ENCODE assay signal across 8 mouse cellular contexts in genomic region chr11:121014896-121015300, GRCm38 (mm10). TPM values are rescaled to one million over a fixed set of nuclear protein-coding genes. Genes with fewer than 3 reads are reported as not detected.
DNase-seq lines count a peak whose midpoint lies in the region; ATAC-seq and TF ChIP-seq lines count a peak whose summit lies in the region.

No protein-coding gene starts in this region.

- no peak for TF ChIP-seq EP300 in MEL (IDR thresholded peaks at IDR 0.05; ENCODE audit: low read depth in 1 of 2, low read length in 2 of 2)

- peak; percentile 55; the same call in 1 of the 2 replicates for ATAC-seq in forebrain, postnatal 0 days
- no peak for ATAC-seq in hindbrain, embryonic 16.5 days
- no peak for ATAC-seq in liver, embryonic 12.5 days
- ATAC-seq in neural tube, embryonic 14.5 days (ENCODE audit: low read depth): no peak
- ATAC-seq in inflammation-experienced regulatory T-cells, adult 6 months: no peak

- no peak for TF ChIP-seq CTCF in MEL (IDR thresholded peaks at IDR 0.05 in 2 of 3, conservative IDR thresholded peaks at IDR 0.05 in 1 of 3; ENCODE audit: control insufficient read depth in 1 of 3, insufficient read depth in 1 of 3, low read depth in 2 of 3, low read length in 3 of 3, poor library complexity in 1 of 3, severe bottlenecking in 1 of 3)
- TF ChIP-seq CTCF in forebrain, postnatal 0 days (IDR thresholded peaks at IDR 0.05; ENCODE audit: low read depth): peak; percentile 32; the same call in 1 of the 2 replicates

- peaks cover 3 to 4% of the 10 kb centered on the region in 2 experiments; a peak in 2 of 4 replicates for H3K4me1 ChIP-seq in MEL (ENCODE audit: control insufficient read depth in 1 of 2, insufficient read depth in 2 of 2, low read length in 2 of 2)
- no peaks in the 10 kb centered on the region for H3K4me1 ChIP-seq in brown adipose tissue, adult 24 weeks (ENCODE audit: control insufficient read depth, insufficient read depth, insufficient read length, low read length)
- H3K4me1 ChIP-seq in forebrain, postnatal 0 days (ENCODE audit: insufficient read depth): no peaks in the 10 kb centered on the region
- no peaks in the 10 kb centered on the region for H3K4me1 ChIP-seq in hindbrain, embryonic 16.5 days (ENCODE audit: control insufficient read depth, insufficient read depth, low read depth, low read length)
- H3K4me1 ChIP-seq in liver, embryonic 12.5 days: peaks cover 8% of the 10 kb centered on the region; the same call in 1 of the 2 replicates
- no peaks in the 10 kb centered on the region for H3K4me1 ChIP-seq in neural tube, embryonic 14.5 days (ENCODE audit: control insufficient read depth, insufficient read depth, low read length)

- WGBS in forebrain, postnatal 0 days: 50% methylated on average over 19 of the region's 19 CpGs
- WGBS in hindbrain, embryonic 16.5 days: 58% methylated on average over 19 of the region's 19 CpGs
- 50% methylated on average over 19 of the region's 19 CpGs for WGBS in liver, embryonic 12.5 days (ENCODE audit: insufficient replicate concordance)
- WGBS in neural tube, embryonic 14.5 days: 59% methylated on average over 19 of the region's 19 CpGs

- no peaks in the 10 kb centered on the region for H3K79me2 ChIP-seq in MEL (ENCODE audit: control insufficient read depth, insufficient read depth, low read length, poor library complexity)

- no peak overlapping the region for H3K9ac ChIP-seq in MEL (ENCODE audit: control insufficient read depth, low read depth, low read length, poor library complexity, severe bottlenecking)
- H3K9ac ChIP-seq in forebrain, postnatal 0 days: no peak overlapping the region
- peak overlapping the region; percentile 28; the same call in 1 of the 2 replicates for H3K9ac ChIP-seq in hindbrain, embryonic 16.5 days (ENCODE audit: low read depth, low read length)
- no peak overlapping the region for H3K9ac ChIP-seq in liver, embryonic 12.5 days
- 0 out of 2 replicates have a peak overlapping the region, but pooled peaks have one; percentile 16 for H3K9ac ChIP-seq in neural tube, embryonic 14.5 days (replicated peaks; ENCODE audit: low read depth, low read length)

- no peak for TF ChIP-seq POLR2A in MEL (IDR thresholded peaks at IDR 0.05; ENCODE audit: control insufficient read depth in 1 of 2, insufficient read depth in 1 of 2, low read depth in 1 of 2, low read length in 2 of 2, poor library complexity in 1 of 2)

- no peak overlapping the region for H3K27ac ChIP-seq in MEL (ENCODE audit: control insufficient read depth, low read depth, low read length)
- H3K27ac ChIP-seq in brown adipose tissue, adult 24 weeks (replicated peaks; ENCODE audit: low read depth, low read length): no peak overlapping the region
- no peak overlapping the region for H3K27ac ChIP-seq in forebrain, postnatal 0 days (ENCODE audit: low read depth, low read length)
- H3K27ac ChIP-seq in hindbrain, embryonic 16.5 days (ENCODE audit: low read depth, low read length): no peak overlapping the region
- H3K27ac ChIP-seq in liver, embryonic 12.5 days: no peak overlapping the region
- no peak overlapping the region for H3K27ac ChIP-seq in neural tube, embryonic 14.5 days (ENCODE audit: low read depth, low read length)

- peak overlapping the region; percentile 33 for H3K4me2 ChIP-seq in forebrain, postnatal 0 days (ENCODE audit: low read depth)
- peak overlapping the region; percentile 45 for H3K4me2 ChIP-seq in hindbrain, embryonic 16.5 days (ENCODE audit: low read length)
- H3K4me2 ChIP-seq in liver, embryonic 12.5 days: peak overlapping the region; percentile 14; the same call in 1 of the 2 replicates
- no peak overlapping the region for H3K4me2 ChIP-seq in neural tube, embryonic 14.5 days (ENCODE audit: low read depth, low read length)

- no peak for DNase-seq in MEL (ENCODE audit: low read depth, low spot score)
- peak; percentile 59 for DNase-seq in forebrain, postnatal 0 days
- DNase-seq in testis, postnatal 14 days (ENCODE audit: low spot score): no peak

- no peaks in the 10 kb centered on the region for H3K36me3 ChIP-seq in MEL (ENCODE audit: control insufficient read depth in 1 of 2, insufficient read depth in 2 of 2, low read length in 2 of 2)
- no peaks in the 10 kb centered on the region for H3K36me3 ChIP-seq in forebrain, postnatal 0 days (ENCODE audit: insufficient read depth)
- H3K36me3 ChIP-seq in hindbrain, embryonic 16.5 days (ENCODE audit: control insufficient read depth, insufficient read depth, low read length): no peaks in the 10 kb centered on the region
- no peaks in the 10 kb centered on the region for H3K36me3 ChIP-seq in liver, embryonic 12.5 days
- H3K36me3 ChIP-seq in neural tube, embryonic 14.5 days (ENCODE audit: control insufficient read depth, insufficient read depth, low read length): no peaks in the 10 kb centered on the region

- H3K27me3 ChIP-seq in MEL (ENCODE audit: control insufficient read depth in 1 of 2, insufficient read depth in 2 of 2, low read length in 2 of 2): no peaks in the 10 kb centered on the region
- H3K27me3 ChIP-seq in forebrain, postnatal 0 days (ENCODE audit: insufficient read depth, low read length): no peaks in the 10 kb centered on the region
- H3K27me3 ChIP-seq in hindbrain, embryonic 16.5 days (replicated peaks; ENCODE audit: control insufficient read depth, insufficient read depth, low read length): no peaks in the 10 kb centered on the region
- peaks cover 25% of the 10 kb centered on the region; the same call in 1 of the 2 replicates for H3K27me3 ChIP-seq in liver, embryonic 12.5 days (replicated peaks)
- H3K27me3 ChIP-seq in neural tube, embryonic 14.5 days (ENCODE audit: control insufficient read depth, insufficient read depth, low read length): no peaks in the 10 kb centered on the region

- TF ChIP-seq RAD21 in MEL (IDR thresholded peaks at IDR 0.05; ENCODE audit: low read depth, low read length): no peak

- no peak overlapping the region for H3K4me3 ChIP-seq in MEL (ENCODE audit: control insufficient read depth in 1 of 2, insufficient read depth in 1 of 2, low read depth in 2 of 2, low read length in 2 of 2)
- peak overlapping the region; percentile 48 for H3K4me3 ChIP-seq in brown adipose tissue, adult 24 weeks (ENCODE audit: insufficient read depth, low read depth, low read length)
- H3K4me3 ChIP-seq in forebrain, postnatal 0 days (ENCODE audit: low read depth, low read length): no peak overlapping the region; the same call in 1 of the 2 replicates
- peak overlapping the region; percentile 9; the same call in 1 of the 2 replicates for H3K4me3 ChIP-seq in hindbrain, embryonic 16.5 days (ENCODE audit: low read length)
- H3K4me3 ChIP-seq in liver, embryonic 12.5 days: no peak overlapping the region
- H3K4me3 ChIP-seq in neural tube, embryonic 14.5 days (ENCODE audit: low read depth, low read length): no peak overlapping the region

- H3K9me3 ChIP-seq in MEL (replicated peaks; ENCODE audit: insufficient read depth, low read length): no peaks in the 10 kb centered on the region
- H3K9me3 ChIP-seq in forebrain, postnatal 0 days (ENCODE audit: low read length): no peaks in the 10 kb centered on the region
- H3K9me3 ChIP-seq in hindbrain, embryonic 16.5 days (ENCODE audit: control insufficient read depth, low read length): no peaks in the 10 kb centered on the region
- H3K9me3 ChIP-seq in liver, embryonic 12.5 days (replicated peaks): no peaks in the 10 kb centered on the region
- H3K9me3 ChIP-seq in neural tube, embryonic 14.5 days (ENCODE audit: control insufficient read depth, low read length): no peaks in the 10 kb centered on the region

RNA-seq across cellular contexts. Expression of gene Csnk1d, which starts 23.8 kb away (rescaled TPM):
- 81.3 and 83.2 TPM in 2 replicates for total RNA-seq in MEL (2012; rRNA removed)
- 100 to 1,000 TPM; 121 to 329 TPM for polyA plus RNA-seq in MEL (2012; ENCODE audit: insufficient read depth in 1 of 2, insufficient read length in 2 of 2, low read depth in 1 of 2, low replicate concordance in 2 of 2, missing spikeins in 1 of 2)
- 33.8 and 36.5 TPM in 2 replicates for polyA plus RNA-seq in brown adipose tissue, adult 24 weeks (2012; ENCODE audit: insufficient read depth, insufficient read length, missing spikeins)
- total RNA-seq in forebrain, postnatal 0 days (2014; rRNA removed): 77.9 and 107 TPM in 2 replicates
- 84.8 and 108 TPM in 2 replicates for polyA plus RNA-seq in forebrain, postnatal 0 days (2015; fragmentation: Nextera tagmentation; extraction: Ambion mirVana)
- 124 and 141 TPM in 2 replicates for polyA plus RNA-seq in hindbrain, embryonic 16.5 days (2015; fragmentation: Nextera tagmentation; extraction: Ambion mirVana)
- polyA plus RNA-seq in liver, embryonic 12.5 days (2016; fragmentation: Nextera tagmentation; extraction: Ambion mirVana): 58.4 and 61.1 TPM in 2 replicates
- 57.8 and 81.1 TPM in 2 replicates for polyA plus RNA-seq in neural tube, embryonic 14.5 days (2014; fragmentation: Nextera tagmentation; extraction: Ambion mirVana)
- polyA plus RNA-seq in inflammation-experienced regulatory T-cells, adult 6 months (2017; shearing (Covaris generic)): 10 to 100 TPM; 56.0 to 64.3 (median 61.4) TPM

RNA-seq across cellular contexts. Expression of gene Cd7, which starts 24.3 kb away (rescaled TPM):
- 0.39 and 0.58 TPM in 2 replicates for total RNA-seq in MEL (2012; rRNA removed)
- polyA plus RNA-seq in MEL (2012; ENCODE audit: insufficient read depth in 1 of 2, insufficient read length in 2 of 2, low read depth in 1 of 2, low replicate concordance in 2 of 2, missing spikeins in 1 of 2): under 1 TPM in 1 of 2 experiments, not detected in 1; 0.33 TPM
- polyA plus RNA-seq in brown adipose tissue, adult 24 weeks (2012; ENCODE audit: insufficient read depth, insufficient read length, missing spikeins): 2.3 TPM in 1 of 2 replicates, not detected in the other
- total RNA-seq in forebrain, postnatal 0 days (2014; rRNA removed): not detected in 2 replicates
- polyA plus RNA-seq in forebrain, postnatal 0 days (2015; fragmentation: Nextera tagmentation; extraction: Ambion mirVana): not detected in 2 replicates
- 0.29 TPM in 1 of 2 replicates, not detected in the other for polyA plus RNA-seq in hindbrain, embryonic 16.5 days (2015; fragmentation: Nextera tagmentation; extraction: Ambion mirVana)
- polyA plus RNA-seq in liver, embryonic 12.5 days (2016; fragmentation: Nextera tagmentation; extraction: Ambion mirVana): 0.33 and 0.54 TPM in 2 replicates
- not detected in 2 replicates for polyA plus RNA-seq in neural tube, embryonic 14.5 days (2014; fragmentation: Nextera tagmentation; extraction: Ambion mirVana)
- polyA plus RNA-seq in inflammation-experienced regulatory T-cells, adult 6 months (2017; shearing (Covaris generic)): 100 to 1,000 TPM in 1 of 3 experiments, 10 to 100 TPM in 2; 51.7 to 149 (median 51.9) TPM

RNA-seq across cellular contexts. Expression of gene Sectm1b, which starts 48.5 kb away (rescaled TPM):
- total RNA-seq in MEL (2012; rRNA removed): not detected in 2 replicates
- under 1 TPM in 1 of 2 experiments, not detected in 1; 0.14 TPM for polyA plus RNA-seq in MEL (2012; ENCODE audit: insufficient read depth in 1 of 2, insufficient read length in 2 of 2, low read depth in 1 of 2, low replicate concordance in 2 of 2, missing spikeins in 1 of 2)
- polyA plus RNA-seq in brown adipose tissue, adult 24 weeks (2012; ENCODE audit: insufficient read depth, insufficient read length, missing spikeins): not detected in 2 replicates
- total RNA-seq in forebrain, postnatal 0 days (2014; rRNA removed): not detected in 2 replicates
- not detected in 2 replicates for polyA plus RNA-seq in forebrain, postnatal 0 days (2015; fragmentation: Nextera tagmentation; extraction: Ambion mirVana)
- not detected in 2 replicates for polyA plus RNA-seq in hindbrain, embryonic 16.5 days (2015; fragmentation: Nextera tagmentation; extraction: Ambion mirVana)
- 0.14 TPM in 1 of 2 replicates, not detected in the other for polyA plus RNA-seq in liver, embryonic 12.5 days (2016; fragmentation: Nextera tagmentation; extraction: Ambion mirVana)
- polyA plus RNA-seq in neural tube, embryonic 14.5 days (2014; fragmentation: Nextera tagmentation; extraction: Ambion mirVana): not detected in 2 replicates
- polyA plus RNA-seq in inflammation-experienced regulatory T-cells, adult 6 months (2017; shearing (Covaris generic)): not detected

Comparison
In these comparisons a context has a peak if more than half of its experiments do, and no peak if none do; other contexts are left out.
1. H3K4me3 ChIP-seq: peak in brown adipose tissue, adult 24 weeks (single experiment) and hindbrain, embryonic 16.5 days (single experiment); none in MEL (0 of 2), forebrain, postnatal 0 days (single experiment), liver, embryonic 12.5 days (single experiment) and neural tube, embryonic 14.5 days (single experiment).
2. H3K9ac ChIP-seq: peak in hindbrain, embryonic 16.5 days (single experiment) and neural tube, embryonic 14.5 days (single experiment); none in MEL (single experiment), forebrain, postnatal 0 days (single experiment) and liver, embryonic 12.5 days (single experiment).
3. RNA of gene Cd7, which starts 24.3 kb away (polyA plus RNA-seq): 51.7 to 149 TPM in inflammation-experienced regulatory T-cells, adult 6 months; 0.33 TPM in MEL, 0.33 to 0.54 TPM in liver, embryonic 12.5 days, 0.29 TPM in hindbrain, embryonic 16.5 days, not detected in forebrain, postnatal 0 days, 2.3 TPM in brown adipose tissue, adult 24 weeks and not detected in neural tube, embryonic 14.5 days; every median in the first group is over 10 times any median in the second.